ENCODE assay signal across 11 mouse cellular contexts in genomic region chr4:134997461-134998434, GRCm38 (mm10).
DNase-seq lines count a peak whose midpoint lies in the region; ATAC-seq and TF ChIP-seq lines count a peak whose summit lies in the region.
"Had no signal": no experiment of that assay in that cellular context is flagged by ENCODE, and none has a peak within 500 bp of the region (broad histone marks: within the 10 kb centered on the region; RNA-seq: fewer than 3 reads in every experiment).

No protein-coding gene starts in this region.

- H3K4me3 ChIP-seq in gastrocnemius, adult 2 months, result no peak overlapping the region
- no peak overlapping the region for H3K4me3 ChIP-seq in forebrain, embryonic 14.5 days (ENCODE audit: low read depth, low read length)
- H3K4me3 ChIP-seq: hindbrain, embryonic 10.5 days had no signal

- no peaks in the 10 kb centered on the region for H3K36me3 ChIP-seq in forebrain, embryonic 14.5 days (ENCODE audit: control insufficient read depth, insufficient read depth, low read length)
- H3K36me3 ChIP-seq: hindbrain, embryonic 10.5 days had no signal

- no peak overlapping the region for H3K4me2 ChIP-seq in forebrain, embryonic 14.5 days (ENCODE audit: low read length)

- H3K4me1 ChIP-seq in forebrain, embryonic 14.5 days (ENCODE audit: control insufficient read depth, insufficient read depth, low read length), result peaks cover 3% of the 10 kb centered on the region

- peak; percentile 67 for DNase-seq in gastrocnemius, adult 2 months
- no peak for DNase-seq in gastrocnemius, postnatal 10 days
- DNase-seq in adrenal gland, adult 2 months, result peak; percentile 51
- peak; percentile 43 for DNase-seq in thymus, postnatal 14 days
- DNase-seq in cerebellum, adult 9-10 months, result no peak
- no peak for DNase-seq in right cerebral cortex, postnatal 10 days (ENCODE audit: low spot score in 2 of 2)
- no peak for DNase-seq in forebrain, embryonic 14.5 days (ENCODE audit: low spot score)
- DNase-seq: kidney, adult 18-20 months; lung, adult 2 months had no signal

- intact Hi-C loops in gastrocnemius, adult 2 months (cut with DNase I), result no loop called here

- H3K27ac ChIP-seq in gastrocnemius, adult 2 months, result peak overlapping the region; percentile 51
- no peak overlapping the region for H3K27ac ChIP-seq in forebrain, embryonic 14.5 days (ENCODE audit: low read depth, low read length)
- H3K27ac ChIP-seq: hindbrain, embryonic 10.5 days had no signal

- TF ChIP-seq CTCF in gastrocnemius, adult 2 months (IDR thresholded peaks at IDR 0.05), result no peak

- 90% methylated on average over 26 of the region's 26 CpGs for WGBS in forebrain, embryonic 14.5 days

- H3K9me3 ChIP-seq in forebrain, embryonic 14.5 days (replicated peaks; ENCODE audit: control insufficient read depth, low read length), result no peaks in the 10 kb centered on the region
- H3K9me3 ChIP-seq: hindbrain, embryonic 10.5 days had no signal

- no peak overlapping the region for H3K9ac ChIP-seq in forebrain, embryonic 14.5 days (ENCODE audit: low read length)

- no peaks in the 10 kb centered on the region for H3K27me3 ChIP-seq in forebrain, embryonic 14.5 days (replicated peaks; ENCODE audit: control insufficient read depth, insufficient read depth, low read length)

- peak; percentile 57 for ATAC-seq in granulocyte monocyte progenitor cell, adult 5-6 weeks (replicated peaks; ENCODE audit: poor library complexity, severe bottlenecking)
- no peak for ATAC-seq in forebrain, embryonic 14.5 days

Comparison
In these comparisons a context has a peak if more than half of its experiments do, and no peak if none do; other contexts are left out.
1. DNase-seq: peak in gastrocnemius, adult 2 months (single experiment), adrenal gland, adult 2 months (single experiment) and thymus, postnatal 14 days (single experiment); none in gastrocnemius, postnatal 10 days (single experiment), cerebellum, adult 9-10 months (single experiment), right cerebral cortex, postnatal 10 days (0 of 2) and forebrain, embryonic 14.5 days (single experiment).